Mouse (Mus musculus) liver, embryonic 11.5 days (tissue): ENCODE measurements at regions not wholly inside any gene's neighbourhood (a gene's known extent, or its start where the extent isn't known, plus 50 kb on each side); places are given as distances from the start of the nearest gene placed in this dataset.

ENCODE experiments used
- ATAC-seq: fragments of 200-750 bp; cut with Nextera tagmentation; replicated peaks from 2 replicates; pipeline ENCODE4 v1.8.0; 2017; ENCODE audit warnings: moderate number of reproducible peaks, mild to moderate bottlenecking, moderate TSS enrichment, moderate library complexity; ENCODE audit not compliant: low FRiP score
- DNase-seq: peaks from one replicate; pipeline ENCODE4 v3.0.0-alpha.2; 2017; ENCODE audit warnings: low spot score
- H3K27ac ChIP-seq: fragments of 300-500 bp; sonication (generic); 2 replicates; pipeline ENCODE4 v1.5.1; 2014; ENCODE audit warnings: mild to moderate bottlenecking, low read depth, low read length, control low read depth
- H3K27me3 ChIP-seq: fragments of 300-500 bp; sonication (generic); replicated peaks from 2 replicates; pipeline ENCODE4 v1.6.1; 2014; ENCODE audit warnings: low read length, mixed read lengths; ENCODE audit not compliant: control insufficient read depth, insufficient read depth
- H3K36me3 ChIP-seq: fragments of 300-500 bp; sonication (generic); 2 replicates; pipeline ENCODE4 v1.6.1; 2014; ENCODE audit warnings: mild to moderate bottlenecking, low read length, moderate library complexity, mixed read lengths; ENCODE audit not compliant: control insufficient read depth, insufficient read depth
- H3K4me1 ChIP-seq: fragments of 300-500 bp; sonication (generic); replicated peaks from 2 replicates; pipeline ENCODE4 v1.6.1; 2014; ENCODE audit warnings: low read length, mixed read lengths; ENCODE audit not compliant: control insufficient read depth, insufficient read depth
- H3K4me2 ChIP-seq: fragments of 300-500 bp; sonication (generic); 2 replicates; pipeline ENCODE4 v1.6.1; 2014; ENCODE audit warnings: mild to moderate bottlenecking, control low read depth, moderate library complexity
- H3K4me3 ChIP-seq: fragments of 300-500 bp; sonication (generic); 2 replicates; pipeline ENCODE4 v1.5.1; 2014; ENCODE audit warnings: low read depth, low read length, control low read depth
- H3K9ac ChIP-seq: fragments of 300-500 bp; sonication (generic); 2 replicates; pipeline ENCODE4 v1.6.1; 2014; ENCODE audit warnings: low read depth, low read length, control low read depth
- H3K9me3 ChIP-seq: fragments of 300-500 bp; sonication (generic); 2 replicates; pipeline ENCODE4 v1.6.1; 2016; ENCODE audit warnings: low read length, inconsistent platforms, mixed read lengths; ENCODE audit not compliant: control insufficient read depth
- WGBS: fragments of 180-500 bp; shearing (Covaris S2); extraction: QIAGEN DNeasy Blood & Tissue Kit; methylation state at CpG from one replicate; pipeline ENCODE4 v1.1.7; 2014; 5-methylcytosine and 5-hydroxymethylcytosine counted together

DNA sequence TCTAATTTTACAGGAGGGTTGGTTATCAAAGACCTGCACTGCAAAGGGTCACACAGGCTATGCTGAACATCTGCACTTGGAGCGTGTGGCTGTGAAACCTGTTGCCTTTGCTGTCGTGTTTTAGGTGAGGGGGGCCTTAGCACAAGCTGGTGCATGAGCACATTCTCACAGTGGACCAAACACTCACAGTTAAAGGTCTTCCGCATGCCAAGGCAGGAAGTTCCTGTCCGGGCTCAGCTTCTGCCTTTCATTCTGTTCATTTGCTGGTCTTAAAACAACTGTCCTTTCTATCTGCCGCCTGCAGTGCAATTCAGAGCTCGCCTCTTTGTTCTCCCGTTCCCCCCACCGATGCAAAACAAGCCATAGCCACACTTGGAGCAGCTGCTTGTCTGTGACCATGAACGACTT, 402.8 kb downstream of the Efnb2 start:
- H3K4me2 ChIP-seq = no peak overlapping the region
- H3K9me3 ChIP-seq = no peaks in the 10 kb centered on the region
- DNase-seq (no peak), ATAC-seq (no peak)
- H3K9ac ChIP-seq = no peak overlapping the region
- no peaks in the 10 kb centered on the region for H3K27me3 ChIP-seq
- 40% methylated on average over 9 of the region's 9 CpGs for WGBS
- no peaks in the 10 kb centered on the region for H3K36me3 ChIP-seq
- H3K27ac ChIP-seq = no peak overlapping the region
- H3K4me3 ChIP-seq = no peak overlapping the region
- H3K4me1 ChIP-seq = no peaks in the 10 kb centered on the region

DNA sequence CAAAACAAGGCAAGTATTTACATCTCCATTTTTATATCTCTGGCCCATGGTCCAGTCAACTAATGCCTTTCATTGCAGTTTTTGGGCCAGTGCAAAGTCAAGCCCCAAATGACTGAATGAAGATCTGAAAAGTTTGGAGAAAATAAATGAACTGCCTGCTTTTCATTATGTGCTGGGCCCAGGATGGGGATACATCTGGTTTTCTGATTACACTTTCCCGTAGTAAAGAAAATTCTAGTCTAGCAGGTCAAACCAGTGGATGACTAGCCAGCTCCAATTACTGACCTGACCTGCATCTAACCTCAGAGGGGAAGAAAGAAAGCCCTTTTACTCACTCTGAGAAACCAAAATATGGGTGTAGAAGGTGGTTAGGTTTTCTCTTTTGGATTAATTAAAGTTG, 404.7 kb downstream of the Efnb2 start:
- no peaks in the 10 kb centered on the region for H3K9me3 ChIP-seq
- no peak overlapping the region for H3K4me2 ChIP-seq
- no peaks in the 10 kb centered on the region for H3K4me1 ChIP-seq
- ATAC-seq (no peak), DNase-seq (no peak)
- H3K27ac ChIP-seq = no peak overlapping the region
- 68% methylated on average over 1 of the region's 1 CpGs for WGBS
- no peak overlapping the region for H3K9ac ChIP-seq
- H3K27me3 ChIP-seq = no peaks in the 10 kb centered on the region
- no peak overlapping the region for H3K4me3 ChIP-seq
- H3K36me3 ChIP-seq = no peaks in the 10 kb centered on the region

DNA sequence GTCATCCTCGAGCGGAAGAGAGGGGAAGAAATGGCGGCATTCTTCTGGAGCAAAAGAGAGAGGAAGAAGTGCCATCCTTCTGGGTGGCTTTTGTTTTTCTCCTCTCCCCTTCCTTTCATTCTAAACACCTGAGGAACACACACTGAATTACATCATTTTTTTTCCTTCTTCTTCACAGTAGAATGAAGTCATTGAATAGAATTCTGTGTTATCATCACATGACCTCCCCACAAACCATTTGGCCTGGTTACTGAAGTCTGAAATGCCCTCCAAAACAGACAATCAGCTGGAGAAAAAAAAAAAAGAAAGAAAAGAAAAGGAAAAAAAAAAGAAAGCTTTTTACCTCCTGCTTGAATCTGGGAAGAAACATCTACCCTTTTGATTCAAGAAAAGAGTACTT, 406.6 kb downstream of the Efnb2 start:
- H3K9me3 ChIP-seq = no peaks in the 10 kb centered on the region
- H3K36me3 ChIP-seq = no peaks in the 10 kb centered on the region
- no peaks in the 10 kb centered on the region for H3K4me1 ChIP-seq
- H3K9ac ChIP-seq = no peak overlapping the region
- H3K4me3 ChIP-seq = no peak overlapping the region
- no peak for DNase-seq
- H3K4me2 ChIP-seq = no peak overlapping the region
- ATAC-seq = no peak
- no peak overlapping the region for H3K27ac ChIP-seq
- WGBS = 90% methylated on average over 3 of the region's 3 CpGs
- H3K27me3 ChIP-seq = no peaks in the 10 kb centered on the region

DNA sequence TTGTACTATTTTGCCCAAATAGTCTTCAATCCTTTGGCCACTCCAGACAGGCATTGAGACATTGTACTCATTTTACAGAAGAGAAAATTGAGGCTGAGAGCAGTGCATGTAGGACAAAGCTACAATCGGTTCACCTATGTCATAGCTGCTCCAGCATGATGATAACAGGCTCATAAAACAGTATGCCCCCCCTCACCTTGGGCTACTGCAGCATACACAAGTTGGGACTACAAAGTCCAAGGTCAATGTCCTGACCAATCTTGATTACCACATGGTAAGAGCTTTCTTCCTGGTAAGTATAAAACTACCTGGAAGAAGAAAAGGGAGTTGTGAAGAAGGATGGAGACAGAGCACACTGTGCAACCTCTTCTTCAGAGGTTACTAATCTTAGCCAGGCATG, 416.4 kb downstream of the Efnb2 start:
- Histone ChIP-seq H3K27me3 (no peaks in the 10 kb centered on the region), H3K4me3 (no peak overlapping the region), H3K4me2 (no peak overlapping the region), H3K9me3 (no peaks in the 10 kb centered on the region), H3K36me3 (no peaks in the 10 kb centered on the region), H3K4me1 (no peaks in the 10 kb centered on the region), H3K9ac (no peak overlapping the region), H3K27ac (no peak overlapping the region)
- ATAC-seq (no peak), DNase-seq (no peak)
- WGBS = 68% methylated on average over 1 of the region's 1 CpGs

DNA sequence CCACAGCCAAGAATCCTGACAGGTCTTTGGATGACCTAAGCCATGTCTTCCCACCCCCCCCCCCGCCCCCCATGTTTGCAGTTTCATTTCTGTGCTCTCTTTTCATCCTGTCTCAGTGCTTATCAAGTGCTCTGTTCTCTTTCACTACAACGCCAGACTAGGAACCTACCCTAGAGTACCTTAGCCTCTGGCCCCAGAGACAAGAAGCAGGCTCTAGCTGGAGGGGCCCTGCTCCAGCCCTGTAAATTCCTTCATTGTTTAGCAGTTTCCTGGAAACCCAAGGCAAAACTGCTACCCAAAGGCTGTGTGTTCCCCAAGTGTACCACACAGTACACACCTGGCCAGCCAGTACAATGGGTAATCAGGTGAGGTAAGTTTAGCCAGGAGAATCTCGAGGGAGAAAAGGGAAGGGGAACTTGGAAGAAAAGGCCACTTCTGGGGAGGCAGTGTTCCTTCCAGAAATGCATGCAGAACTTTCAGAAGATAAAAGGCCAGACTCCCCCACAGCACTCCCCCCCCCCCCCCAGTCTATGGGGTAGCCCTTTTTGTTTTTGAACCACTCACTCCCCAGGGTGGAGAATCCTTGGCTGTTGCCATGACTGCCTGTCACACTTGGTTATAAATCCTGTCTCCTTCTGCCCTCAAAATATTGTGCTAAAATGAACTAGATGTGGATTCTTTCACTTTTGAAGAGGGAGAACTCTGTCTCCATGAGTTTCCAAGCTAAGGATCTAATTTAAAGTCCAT, 419.1 kb downstream of the Efnb2 start:
- Histone ChIP-seq H3K4me2 (no peak overlapping the region), H3K36me3 (no peaks in the 10 kb centered on the region), H3K27me3 (no peaks in the 10 kb centered on the region), H3K9ac (no peak overlapping the region), H3K4me1 (no peaks in the 10 kb centered on the region), H3K4me3 (no peak overlapping the region), H3K9me3 (no peaks in the 10 kb centered on the region), H3K27ac (no peak overlapping the region)
- DNase-seq (no peak), ATAC-seq (no peak)
- 44% methylated on average over 3 of the region's 3 CpGs for WGBS

DNA sequence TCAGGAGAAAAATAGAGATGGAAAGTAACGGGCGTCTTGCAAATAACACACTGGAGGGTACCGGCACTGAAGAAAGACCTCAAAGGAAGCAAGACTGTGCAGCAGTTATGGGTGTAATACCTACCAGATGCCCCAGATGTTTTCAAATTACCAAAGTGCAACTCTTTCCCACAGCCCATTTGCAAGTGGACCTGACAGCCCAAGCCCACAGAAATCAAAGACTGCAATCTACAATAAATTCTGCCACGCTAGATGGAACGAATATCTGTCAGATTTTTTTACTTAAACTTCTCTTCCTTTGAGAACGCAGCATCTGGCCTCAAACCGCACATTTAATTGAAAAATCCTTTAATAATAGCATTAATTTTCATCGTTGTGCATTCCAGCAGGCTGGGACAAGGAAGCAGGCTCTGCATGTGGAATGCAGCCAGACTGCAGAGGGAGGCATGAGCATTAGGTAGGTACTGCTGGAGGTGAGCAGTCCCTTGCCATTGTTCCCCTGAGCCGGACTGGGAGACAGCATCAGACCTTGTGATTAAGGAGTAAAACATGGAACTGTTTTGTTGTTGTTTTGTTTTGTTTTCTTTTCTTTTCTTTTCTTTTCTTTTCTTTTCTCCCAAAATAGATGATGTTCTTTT, 419.9 kb downstream of the Efnb2 start:
- Histone ChIP-seq H3K9me3 (no peaks in the 10 kb centered on the region), H3K4me1 (no peaks in the 10 kb centered on the region), H3K27ac (no peak overlapping the region), H3K27me3 (no peaks in the 10 kb centered on the region), H3K36me3 (no peaks in the 10 kb centered on the region), H3K9ac (no peak overlapping the region), H3K4me2 (no peak overlapping the region), H3K4me3 (no peak overlapping the region)
- ATAC-seq (no peak), DNase-seq (no peak)
- WGBS = 75% methylated on average over 9 of the region's 9 CpGs

DNA sequence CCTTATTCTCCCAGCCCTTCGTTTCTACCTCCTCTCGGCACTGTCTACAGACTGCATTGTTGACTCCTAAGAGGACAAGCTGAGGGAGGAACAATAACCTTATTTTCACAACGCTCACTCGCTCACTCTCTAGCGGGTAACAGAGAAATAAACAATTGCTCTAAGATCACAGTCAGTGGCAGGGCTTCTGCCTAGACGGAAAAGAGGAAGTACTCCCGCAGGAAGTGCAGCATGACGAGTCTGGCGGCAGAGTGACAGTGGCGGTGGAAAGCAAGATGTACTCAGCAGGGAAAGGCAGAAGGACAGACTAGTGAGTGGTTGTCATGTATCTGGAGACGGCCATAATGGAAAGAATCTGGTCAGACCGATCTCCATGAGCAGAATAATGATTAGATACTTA, 421.6 kb downstream of the Efnb2 start:
- Histone ChIP-seq H3K36me3 (no peaks in the 10 kb centered on the region), H3K27ac (no peak overlapping the region), H3K4me2 (no peak overlapping the region), H3K9ac (no peak overlapping the region), H3K4me3 (no peak overlapping the region), H3K4me1 (no peaks in the 10 kb centered on the region), H3K27me3 (no peaks in the 10 kb centered on the region), H3K9me3 (no peaks in the 10 kb centered on the region)
- 32% methylated on average over 12 of the region's 12 CpGs for WGBS
- ATAC-seq (no peak; the same call in 1 of the 2 replicates), DNase-seq (no peak)

DNA sequence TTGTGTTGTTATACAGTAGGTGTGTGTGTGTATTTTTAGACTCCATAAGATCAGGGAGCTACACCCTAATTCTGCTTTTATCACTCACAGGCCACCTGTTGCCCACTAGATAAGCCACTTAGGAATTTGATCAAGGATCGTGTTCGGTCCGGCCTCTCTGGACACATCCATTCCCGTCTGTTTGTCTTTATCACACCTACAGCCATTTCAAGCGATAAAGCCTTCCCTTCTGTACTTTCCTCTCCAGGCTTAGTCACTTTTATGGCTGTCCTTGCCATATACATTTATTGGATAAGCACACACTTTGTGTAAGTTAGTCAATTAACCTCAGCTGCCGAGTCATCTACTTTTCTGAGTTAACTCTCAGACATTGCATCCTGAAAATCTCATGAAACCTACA, 423.0 kb downstream of the Efnb2 start:
- WGBS = 57% methylated on average over 6 of the region's 6 CpGs
- Histone ChIP-seq H3K27me3 (no peaks in the 10 kb centered on the region), H3K4me2 (no peak overlapping the region), H3K36me3 (no peaks in the 10 kb centered on the region), H3K27ac (no peak overlapping the region), H3K9me3 (no peaks in the 10 kb centered on the region), H3K9ac (no peak overlapping the region), H3K4me3 (no peak overlapping the region), H3K4me1 (no peaks in the 10 kb centered on the region)
- DNase-seq (no peak), ATAC-seq (no peak)

DNA sequence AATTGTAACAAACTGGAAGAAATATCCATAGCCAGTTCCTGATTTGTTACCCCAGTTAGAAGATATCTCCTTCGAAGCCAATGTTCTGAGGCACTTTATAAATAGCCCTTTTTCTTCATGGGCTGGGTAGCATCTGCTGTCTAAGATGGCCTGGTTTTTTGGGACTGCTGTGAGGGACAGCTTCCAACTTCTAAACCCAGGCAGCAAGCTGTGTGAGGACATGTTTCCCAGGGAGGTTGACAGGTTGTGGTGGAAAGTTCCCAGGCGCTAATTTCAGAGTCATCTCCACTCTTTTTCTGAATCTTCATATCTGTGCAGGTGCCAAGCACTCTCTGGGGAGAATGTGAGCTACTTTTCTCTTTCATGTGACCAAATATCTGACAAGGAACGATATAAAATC, 427.4 kb downstream of the Efnb2 start:
- Histone ChIP-seq H3K9ac (no peak overlapping the region), H3K36me3 (no peaks in the 10 kb centered on the region), H3K4me3 (no peak overlapping the region), H3K4me2 (no peak overlapping the region), H3K27me3 (no peaks in the 10 kb centered on the region), H3K4me1 (no peaks in the 10 kb centered on the region), H3K27ac (no peak overlapping the region), H3K9me3 (no peaks in the 10 kb centered on the region)
- no peak for DNase-seq
- no peak for ATAC-seq
- WGBS = 84% methylated on average over 3 of the region's 3 CpGs
